29 mouse cellular contexts compared by ENCODE assay signal in genomic region chr2:76060207-76060606, GRCm38 (mm10).
DNase-seq lines count a peak whose midpoint lies in the region; ATAC-seq and TF ChIP-seq lines count a peak whose summit lies in the region.
"Had no signal": no experiment of that assay in that cellular context is flagged by ENCODE, and none has a peak within 500 bp of the region (broad histone marks: within the 10 kb centered on the region; RNA-seq: fewer than 3 reads in every experiment).

No protein-coding gene starts in this region.

- H3K27ac ChIP-seq in limb, embryonic 13.5 days: peak overlapping the region; percentile 80; the same call in 1 of the 2 replicates
- no peak overlapping the region for H3K27ac ChIP-seq in stomach, embryonic 16.5 days (ENCODE audit: low read length)
- no peak overlapping the region for H3K27ac ChIP-seq in kidney, embryonic 16.5 days (ENCODE audit: low read length)
- H3K27ac ChIP-seq: embryonic facial prominence, embryonic 13.5 days; forebrain, embryonic 12.5 days; forebrain, embryonic 15.5 days; heart, embryonic 15.5 days; hindbrain, embryonic 13.5 days had no signal

- 48% methylated on average over 3 of the region's 3 CpGs for WGBS in limb, embryonic 13.5 days
- 56% methylated on average over 3 of the region's 3 CpGs for WGBS in stomach, embryonic 16.5 days
- 94% methylated on average over 3 of the region's 3 CpGs for WGBS in kidney, embryonic 16.5 days

- no peaks in the 10 kb centered on the region for H3K79me3 ChIP-seq in C2C12 (ENCODE audit: low read depth)

- no peak overlapping the region for H3ac ChIP-seq in C2C12 (ENCODE audit: control insufficient read depth, insufficient read length, low read depth)

- peak; percentile 57 for ATAC-seq in limb, embryonic 13.5 days (ENCODE audit: low FRiP score, low read depth)
- peak; percentile 42; the same call in 1 of the 2 replicates for ATAC-seq in stomach, embryonic 16.5 days (ENCODE audit: insufficient read depth, low FRiP score)
- no peak for ATAC-seq in kidney, embryonic 16.5 days (ENCODE audit: low FRiP score, low TSS enrichment)
- ATAC-seq: forebrain, embryonic 15.5 days; hindbrain, embryonic 16.5 days; Patski had no signal

- no peaks in the 10 kb centered on the region for H3K79me2 ChIP-seq in C2C12 (ENCODE audit: control insufficient read depth, insufficient read depth)

- no peaks in the 10 kb centered on the region for H3K36me3 ChIP-seq in C2C12 (ENCODE audit: control insufficient read depth, insufficient read depth)
- H3K36me3 ChIP-seq in limb, embryonic 13.5 days: no peaks in the 10 kb centered on the region
- H3K36me3 ChIP-seq in stomach, embryonic 16.5 days (ENCODE audit: control insufficient read depth, insufficient read depth, low read length): no peaks in the 10 kb centered on the region
- no peaks in the 10 kb centered on the region for H3K36me3 ChIP-seq in kidney, embryonic 16.5 days (ENCODE audit: insufficient read depth, low read length)
- H3K36me3 ChIP-seq: embryonic facial prominence, embryonic 10.5 days; embryonic facial prominence, embryonic 13.5 days; forebrain, embryonic 12.5 days; forebrain, embryonic 15.5 days; G1E; heart, embryonic 12.5 days; heart, embryonic 15.5 days; hindbrain, embryonic 10.5 days; hindbrain, embryonic 13.5 days had no signal

- no peak for TF ChIP-seq CTCF in C2C12 (IDR thresholded peaks at IDR 0.05; ENCODE audit: control insufficient read depth, insufficient read depth, insufficient read length)

- peaks cover 33% of the 10 kb centered on the region for H3K4me1 ChIP-seq in limb, embryonic 13.5 days
- H3K4me1 ChIP-seq in stomach, embryonic 16.5 days (ENCODE audit: control insufficient read depth, insufficient read depth, low read length): no peaks in the 10 kb centered on the region; the same call in 1 of the 2 replicates
- H3K4me1 ChIP-seq in kidney, embryonic 16.5 days (ENCODE audit: insufficient read depth, low read length): no peaks in the 10 kb centered on the region
- H3K4me1 ChIP-seq: forebrain, embryonic 15.5 days had no signal

- H3K9me3 ChIP-seq in limb, embryonic 13.5 days: no peaks in the 10 kb centered on the region
- H3K9me3 ChIP-seq in stomach, embryonic 16.5 days (replicated peaks; ENCODE audit: control insufficient read depth, low read length): no peaks in the 10 kb centered on the region
- H3K9me3 ChIP-seq in kidney, embryonic 16.5 days (ENCODE audit: low read length): no peaks in the 10 kb centered on the region
- H3K9me3 ChIP-seq: embryonic facial prominence, embryonic 10.5 days; embryonic facial prominence, embryonic 13.5 days; forebrain, embryonic 12.5 days; forebrain, embryonic 15.5 days; G1E; heart, embryonic 12.5 days; heart, embryonic 15.5 days; hindbrain, embryonic 10.5 days; hindbrain, embryonic 13.5 days had no signal

- H3K27me3 ChIP-seq in C2C12 (ENCODE audit: control insufficient read depth, insufficient read depth, insufficient read length): no peaks in the 10 kb centered on the region
- H3K27me3 ChIP-seq in limb, embryonic 13.5 days: no peaks in the 10 kb centered on the region
- 0 out of 2 replicates have a peak, but pooled peaks cover 2% of the 10 kb centered on the region for H3K27me3 ChIP-seq in stomach, embryonic 16.5 days (ENCODE audit: control insufficient read depth, insufficient read depth, low read length)
- no peaks in the 10 kb centered on the region for H3K27me3 ChIP-seq in kidney, embryonic 16.5 days (ENCODE audit: insufficient read depth, low read length)
- H3K27me3 ChIP-seq: CH12.LX; embryonic facial prominence, embryonic 13.5 days; forebrain, embryonic 12.5 days; forebrain, embryonic 15.5 days; heart, embryonic 12.5 days; heart, embryonic 15.5 days; hindbrain, embryonic 13.5 days had no signal

- H3K4me3 ChIP-seq in C2C12 (ENCODE audit: insufficient read depth, poor library complexity, severe bottlenecking): no peak overlapping the region
- H3K4me3 ChIP-seq in limb, embryonic 13.5 days: no peak overlapping the region
- H3K4me3 ChIP-seq in stomach, embryonic 16.5 days (replicated peaks; ENCODE audit: low read length): no peak overlapping the region
- no peak overlapping the region for H3K4me3 ChIP-seq in kidney, embryonic 16.5 days (ENCODE audit: low read length)
- H3K4me3 ChIP-seq: embryonic facial prominence, embryonic 10.5 days; embryonic facial prominence, embryonic 13.5 days; erythroblast, embryonic 14.5 days; forebrain, embryonic 12.5 days; forebrain, embryonic 15.5 days; heart, embryonic 12.5 days; heart, embryonic 15.5 days; hindbrain, embryonic 10.5 days; hindbrain, embryonic 13.5 days had no signal

- DNase-seq in 3T3-L1 (ENCODE audit: low read depth, low spot score): peak; percentile 24
- no peak for DNase-seq in left cerebral cortex, adult 18-20 months (ENCODE audit: low spot score in 2 of 2)
- no peak for DNase-seq in layer of hippocampus, adult 18-20 months (ENCODE audit: low spot score in 2 of 2)
- DNase-seq: adrenal gland, postnatal 10 days; adrenal gland, postnatal 36 days; cerebellum, adult 11-12 months; cerebellum, adult 8-10 months; cerebellum, postnatal 36 days; gastrocnemius, postnatal 25 days; heart, adult 18-20 months; heart, postnatal 10 days; heart, postnatal 36 days had no signal

- no peak overlapping the region for H3K9ac ChIP-seq in limb, embryonic 13.5 days
- H3K9ac ChIP-seq in stomach, embryonic 16.5 days (ENCODE audit: low read length): no peak overlapping the region
- H3K9ac ChIP-seq in kidney, embryonic 16.5 days (replicated peaks; ENCODE audit: low read length): no peak overlapping the region
- H3K9ac ChIP-seq: embryonic facial prominence, embryonic 13.5 days; forebrain, embryonic 12.5 days; forebrain, embryonic 15.5 days; heart, embryonic 12.5 days; heart, embryonic 15.5 days; hindbrain, embryonic 13.5 days had no signal

- peak overlapping the region; percentile 42 for H3K4me2 ChIP-seq in limb, embryonic 13.5 days (replicated peaks)
- no peak overlapping the region for H3K4me2 ChIP-seq in stomach, embryonic 16.5 days (ENCODE audit: low read depth, low read length)
- H3K4me2 ChIP-seq in kidney, embryonic 16.5 days (replicated peaks; ENCODE audit: low read depth, low read length): no peak overlapping the region
- H3K4me2 ChIP-seq: embryonic facial prominence, embryonic 13.5 days; forebrain, embryonic 12.5 days; forebrain, embryonic 15.5 days; heart, embryonic 12.5 days; heart, embryonic 15.5 days; hindbrain, embryonic 13.5 days had no signal

TF ChIP-seq in C2C12, 6 proteins besides CTCF, POLR2A, EP300 and RAD21:
- TF ChIP-seq MAX (IDR thresholded peaks at IDR 0.05): no peak
- peak; percentile 2 for TF ChIP-seq MYOD1 (IDR thresholded peaks at IDR 0.05; ENCODE audit: control insufficient read depth, insufficient read length, low read depth)
- TF ChIP-seq CEBPB (IDR thresholded peaks at IDR 0.05; ENCODE audit: low read depth): peak; percentile 31
- TF ChIP-seq FOSL1 (IDR thresholded peaks at IDR 0.05; ENCODE audit: insufficient read depth, low read length, poor library complexity, severe bottlenecking): no peak
- no peak for TF ChIP-seq USF1 (IDR thresholded peaks at IDR 0.05; ENCODE audit: low read depth)
- TF ChIP-seq MYOG (IDR thresholded peaks at IDR 0.05; ENCODE audit: control insufficient read depth, extremely low read depth, insufficient read length): no peak
